Mouse (Mus musculus) ES-Bruce4 (cell line): ENCODE results near the gene AW549877.

Experiments
- CTCF ChIP-seq: IDR thresholded peaks from one replicate; pipeline ENCODE4 v1.8.1; 2011; ENCODE audit warnings: low read depth, low read length
- EP300 ChIP-seq: IDR thresholded peaks from 2 replicates; pipeline ENCODE4 v1.6.1; 2011; ENCODE audit warnings: low read depth, low read length; ENCODE audit not compliant: insufficient read depth
- POLR2A ChIP-seq: IDR thresholded peaks from one replicate; pipeline ENCODE4 v1.8.1; 2011; ENCODE audit warnings: low read length; ENCODE audit not compliant: insufficient read depth

GRCm38 (mm10) chr15:3978279-3978678 lies 17.3 kb downstream of the AW549877 start:
- TF ChIP-seq CTCF (no peak), EP300 (no peak), POLR2A (no peak)
